Mouse (Mus musculus): ENCODE measurements around the gene Gm2174.

GRCm38 (mm10) chrX:56456379-56456778 is 8.6 kb downstream of the Gm2174 start:
- TF ChIP-seq EP300 (IDR thresholded peaks at IDR 0.05) (no peak), CTCF (IDR thresholded peaks at IDR 0.05) (no peak)

Measured in lung, postnatal 0 days (tissue).